Mouse (Mus musculus) adrenal gland, postnatal 0 days (tissue): ENCODE measurements around the gene Gm10477. TPM values are rescaled to one million over a fixed set of nuclear protein-coding genes. Genes with fewer than 3 reads are reported as not detected.

Experiments
- polyA plus RNA-seq: library from polyadenylated mRNA; unstranded; fragments of >200 nt; fragmentation: Nextera tagmentation; extraction: Ambion mirVana; gene quantifications from 2 replicates; pipeline ENCODE4 v1.2.1, GENCODE M21; 2015

Gene Gm10477
- not detected in 2 replicates for polyA plus RNA-seq

GRCm38 (mm10) chrX:56524442-56524841, at the start of gene Gm10477:
Gm10477 (plus strand) TSS chrX:56524742.

GRCm38 (mm10) chrX:56549506-56549905, 25.0 kb downstream of the Gm10477 start, which contains the start of gene Gm648:
Gm648 (minus strand) TSS chrX:56549606.

Other genes starting within 250 kb of the Gm10477 start
- gene Zfp449, start 178.3 kb upstream of the Gm10477 start, polyA plus RNA-seq = 3.9 and 5.3 TPM in 2 replicates
- 3.8 and 6.1 TPM in 2 replicates for gene Smim10l2a, start 150.2 kb upstream of the Gm10477 start, polyA plus RNA-seq
- gene Gm2174, start 76.8 kb upstream of the Gm10477 start, polyA plus RNA-seq = 2.1 and 2.3 TPM in 2 replicates
- gene Ints6l, start 69.9 kb upstream of the Gm10477 start, polyA plus RNA-seq = 20.8 and 23.9 TPM in 2 replicates
- gene Gm648, start 24.9 kb downstream of the Gm10477 start, polyA plus RNA-seq = not detected in 2 replicates
- gene Mmgt1, start 73.3 kb downstream of the Gm10477 start, polyA plus RNA-seq = 8.8 and 12.1 TPM in 2 replicates
- 10.4 and 13.5 TPM in 2 replicates for gene Slc9a6, start 85.0 kb downstream of the Gm10477 start, polyA plus RNA-seq
- gene Fhl1, start 207.0 kb downstream of the Gm10477 start, polyA plus RNA-seq = 73.9 and 82.2 TPM in 2 replicates